Mouse (Mus musculus): ENCODE measurements around the gene Crebl2. TPM values are rescaled to one million over a fixed set of nuclear protein-coding genes. Genes with fewer than 3 reads are reported as not detected.
A peak's percentile ranks its signal among the peaks of the same experiment; 100 is the strongest.

Gene Crebl2
- 1.2 and 1.4 TPM in 2 replicates for polyA plus RNA-seq (2016; fragmentation: Nextera tagmentation; extraction: Ambion mirVana)

GRCm38 (mm10) chr6:134829786-134830700 is at the start of gene Crebl2:
Gene Crebl2, plus strand, starts transcription at chr6:134830154.
- H3K9me3 ChIP-seq, result no peaks in the 10 kb centered on the region
- H3K4me3 ChIP-seq, result peak within 1 kb of the TSS; percentile 80
- DNase-seq (ENCODE audit: low spot score), result peak; percentile 98
- no peaks in the 10 kb centered on the region for H3K36me3 ChIP-seq
- H3K27ac ChIP-seq, result peak within 1 kb of the TSS; percentile 90
- peaks cover 19% of the 10 kb centered on the region for H3K4me1 ChIP-seq (replicated peaks)
- WGBS, result under 1% methylated on average over 57 of the region's 58 CpGs
- H3K27me3 ChIP-seq (ENCODE audit: insufficient read depth, poor library complexity, severe bottlenecking), result no peaks in the 10 kb centered on the region

- no peak overlapping the region for H3K4me3 ChIP-seq
- H3K27me3 ChIP-seq (ENCODE audit: insufficient read depth, poor library complexity, severe bottlenecking), result no peaks in the 10 kb centered on the region
- H3K4me1 ChIP-seq (replicated peaks), result 0 out of 2 replicates have a peak, but pooled peaks cover 3% of the 10 kb centered on the region
- H3K9me3 ChIP-seq, result no peaks in the 10 kb centered on the region
- 82% methylated on average over 7 of the region's 7 CpGs for WGBS
- DNase-seq (ENCODE audit: low spot score), result no peak
- H3K27ac ChIP-seq, result no peak overlapping the region
- peaks cover 5% of the 10 kb centered on the region; the same call in 1 of the 2 replicates for H3K36me3 ChIP-seq
These were observed 48.5 kb upstream of the Crebl2 start for GRCm38 (mm10) chr6:134781494-134781913.

- Histone ChIP-seq H3K4me1 (replicated peaks) (0 out of 2 replicates have a peak, but pooled peaks cover 3% of the 10 kb centered on the region), H3K36me3 (peaks cover 5% of the 10 kb centered on the region; the same call in 1 of the 2 replicates), H3K9me3 (no peaks in the 10 kb centered on the region), H3K27ac (no peak overlapping the region), H3K4me3 (no peak overlapping the region), H3K27me3 (ENCODE audit: insufficient read depth, poor library complexity, severe bottlenecking) (no peaks in the 10 kb centered on the region)
- WGBS, result 92% methylated on average over 7 of the region's 7 CpGs
- no peak for DNase-seq (ENCODE audit: low spot score)
These were observed 47.1 kb upstream of the Crebl2 start for GRCm38 (mm10) chr6:134782900-134783299.

GRCm38 (mm10) chr6:134786426-134786825 is 43.5 kb upstream of the Crebl2 start:
- Histone ChIP-seq H3K27ac (no peak overlapping the region), H3K4me1 (replicated peaks) (peaks cover 15% of the 10 kb centered on the region), H3K9me3 (no peaks in the 10 kb centered on the region), H3K36me3 (peaks cover 5% of the 10 kb centered on the region; the same call in 1 of the 2 replicates), H3K27me3 (ENCODE audit: insufficient read depth, poor library complexity, severe bottlenecking) (no peaks in the 10 kb centered on the region), H3K4me3 (no peak overlapping the region)
- WGBS, result 73% methylated on average over 3 of the region's 3 CpGs
- no peak for DNase-seq (ENCODE audit: low spot score)

GRCm38 (mm10) chr6:134789100-134789499 is 40.9 kb upstream of the Crebl2 start:
- WGBS, result 81% methylated on average over 6 of the region's 6 CpGs
- no peak for DNase-seq (ENCODE audit: low spot score)
- Histone ChIP-seq H3K9me3 (no peaks in the 10 kb centered on the region), H3K4me1 (replicated peaks) (peaks cover 22% of the 10 kb centered on the region), H3K27ac (no peak overlapping the region), H3K27me3 (ENCODE audit: insufficient read depth, poor library complexity, severe bottlenecking) (peaks cover 11% of the 10 kb centered on the region), H3K36me3 (no peaks in the 10 kb centered on the region), H3K4me3 (no peak overlapping the region)

GRCm38 (mm10) chr6:134791251-134792118 is 38.5 kb upstream of the Crebl2 start:
- H3K36me3 ChIP-seq, result no peaks in the 10 kb centered on the region
- H3K4me1 ChIP-seq (replicated peaks), result peaks cover 23% of the 10 kb centered on the region
- peaks cover 12% of the 10 kb centered on the region for H3K27me3 ChIP-seq (ENCODE audit: insufficient read depth, poor library complexity, severe bottlenecking)
- WGBS, result under 1% methylated on average over 46 of the region's 46 CpGs
- H3K27ac ChIP-seq, result peak overlapping the region; percentile 97
- peak; percentile 46 for DNase-seq (ENCODE audit: low spot score)
- peak overlapping the region; percentile 77 for H3K4me3 ChIP-seq
- no peaks in the 10 kb centered on the region for H3K9me3 ChIP-seq

GRCm38 (mm10) chr6:134792141-134793045 is 37.6 kb upstream of the Crebl2 start, which contains the start of gene Dusp16:
Gene Dusp16, minus strand, starts transcription at chr6:134792625.
- WGBS, result under 1% methylated on average over 105 of the region's 108 CpGs
- H3K9me3 ChIP-seq, result no peaks in the 10 kb centered on the region
- H3K4me1 ChIP-seq (replicated peaks), result peaks cover 23% of the 10 kb centered on the region
- peak; percentile 89 for DNase-seq (ENCODE audit: low spot score)
- peak within 1 kb of the TSS; percentile 77 for H3K4me3 ChIP-seq
- peaks cover 12% of the 10 kb centered on the region for H3K27me3 ChIP-seq (ENCODE audit: insufficient read depth, poor library complexity, severe bottlenecking)
- H3K27ac ChIP-seq, result peak within 1 kb of the TSS; percentile 97
- no peaks in the 10 kb centered on the region for H3K36me3 ChIP-seq

GRCm38 (mm10) chr6:134793046-134793806 is 36.7 kb upstream of the Crebl2 start:
- no peak for DNase-seq (ENCODE audit: low spot score)
- 32% methylated on average over 21 of the region's 21 CpGs for WGBS

GRCm38 (mm10) chr6:134793911-134794520 is 35.9 kb upstream of the Crebl2 start:
- peak; percentile 86 for DNase-seq (ENCODE audit: low spot score)
- peak overlapping the region; percentile 26 for H3K4me3 ChIP-seq
- WGBS, result 11% methylated on average over 21 of the region's 21 CpGs
- peaks cover 12% of the 10 kb centered on the region for H3K27me3 ChIP-seq (ENCODE audit: insufficient read depth, poor library complexity, severe bottlenecking)
- H3K9me3 ChIP-seq, result no peaks in the 10 kb centered on the region
- no peaks in the 10 kb centered on the region for H3K36me3 ChIP-seq
- H3K27ac ChIP-seq, result no peak overlapping the region
- peaks cover 23% of the 10 kb centered on the region for H3K4me1 ChIP-seq (replicated peaks)

More at GRCm38 (mm10) chr6:134793046-134793806, 36.7 kb upstream of the Crebl2 start:
- Histone ChIP-seq H3K4me3 (peak overlapping the region; percentile 77), H3K27ac (peak overlapping the region; percentile 97), H3K27me3 (ENCODE audit: insufficient read depth, poor library complexity, severe bottlenecking) (peaks cover 12% of the 10 kb centered on the region), H3K9me3 (no peaks in the 10 kb centered on the region), H3K36me3 (no peaks in the 10 kb centered on the region), H3K4me1 (replicated peaks) (peaks cover 23% of the 10 kb centered on the region)

- Histone ChIP-seq H3K36me3 (no peaks in the 10 kb centered on the region), H3K27ac (no peak overlapping the region), H3K4me1 (replicated peaks) (peaks cover 10% of the 10 kb centered on the region), H3K4me3 (no peak overlapping the region), H3K9me3 (no peaks in the 10 kb centered on the region), H3K27me3 (ENCODE audit: insufficient read depth, poor library complexity, severe bottlenecking) (peaks cover 12% of the 10 kb centered on the region)
- 87% methylated on average over 10 of the region's 10 CpGs for WGBS
- DNase-seq (ENCODE audit: low spot score), result no peak
These were observed 33.7 kb upstream of the Crebl2 start for GRCm38 (mm10) chr6:134796297-134796696.

GRCm38 (mm10) chr6:134801483-134801882 is 28.5 kb upstream of the Crebl2 start:
- WGBS, result 79% methylated on average over 1 of the region's 1 CpGs
- Histone ChIP-seq H3K27me3 (ENCODE audit: insufficient read depth, poor library complexity, severe bottlenecking) (no peaks in the 10 kb centered on the region), H3K27ac (no peak overlapping the region), H3K4me1 (replicated peaks) (0 out of 2 replicates have a peak, but pooled peaks cover 2% of the 10 kb centered on the region), H3K4me3 (no peak overlapping the region), H3K9me3 (no peaks in the 10 kb centered on the region), H3K36me3 (no peaks in the 10 kb centered on the region)
- DNase-seq (ENCODE audit: low spot score), result no peak

Measured in hindbrain, embryonic 10.5 days (tissue).